Mouse (Mus musculus) limb, embryonic 14.5 days (tissue): ENCODE measurements around the gene Dmc1. TPM values are rescaled to one million over a fixed set of nuclear protein-coding genes. Genes with fewer than 3 reads are reported as not detected.

Experiments
- ATAC-seq: fragments of 200-750 bp; cut with Nextera tagmentation; 2 replicates; pipeline ENCODE4 v1.8.0; 2017; ENCODE audit warnings: low read depth, moderate number of reproducible peaks, moderate TSS enrichment; ENCODE audit not compliant: low FRiP score
- DNase-seq: peaks from one replicate; pipeline ENCODE4 v3.0.0-alpha.2; 2015; ENCODE audit warnings: low spot score
- H3K27ac ChIP-seq: fragments of 300-500 bp; sonication (generic); replicated peaks from 2 replicates; pipeline ENCODE4 v1.5.1; 2014; ENCODE audit warnings: low read depth, mild to moderate bottlenecking, low read length, moderate library complexity, mixed read lengths
- H3K27me3 ChIP-seq: fragments of 300-500 bp; sonication (generic); 2 replicates; pipeline ENCODE4 v1.6.1; 2014; ENCODE audit warnings: low read length, mixed read lengths; ENCODE audit not compliant: control insufficient read depth, insufficient read depth
- H3K36me3 ChIP-seq: fragments of 300-500 bp; sonication (generic); 2 replicates; pipeline ENCODE4 v1.6.1; 2014; ENCODE audit warnings: mild to moderate bottlenecking, low read length, moderate library complexity, mixed read lengths; ENCODE audit not compliant: control insufficient read depth, insufficient read depth
- H3K4me1 ChIP-seq: fragments of 300-500 bp; sonication (generic); 2 replicates; pipeline ENCODE4 v1.6.1; 2014; ENCODE audit warnings: antibody characterized with exemption, low read length, mixed read lengths; ENCODE audit not compliant: control insufficient read depth, insufficient read depth
- H3K4me2 ChIP-seq: fragments of 300-500 bp; sonication (generic); replicated peaks from 2 replicates; pipeline ENCODE4 v1.6.1; 2014; ENCODE audit warnings: low read depth, mild to moderate bottlenecking, low read length, moderate library complexity; ENCODE audit not compliant: severe bottlenecking
- H3K4me3 ChIP-seq: fragments of 300-500 bp; sonication (generic); replicated peaks from 2 replicates; pipeline ENCODE4 v1.5.1; 2014; ENCODE audit warnings: low read length
- H3K9ac ChIP-seq: fragments of 300-500 bp; sonication (generic); 2 replicates; pipeline ENCODE4 v1.6.1; 2014; ENCODE audit warnings: mild to moderate bottlenecking, low read depth, low read length, moderate library complexity; ENCODE audit not compliant: severe bottlenecking
- H3K9me3 ChIP-seq: fragments of 300-500 bp; sonication (generic); 2 replicates; pipeline ENCODE4 v1.6.1; 2016; ENCODE audit warnings: low read length; ENCODE audit not compliant: control insufficient read depth
- POLR2A ChIP-seq: fragments of 200-500 bp; IDR thresholded peaks from 2 replicates; pipeline ENCODE4 v1.8.0; 2012; ENCODE audit warnings: inconsistent platforms, mild to moderate bottlenecking, moderate library complexity, borderline replicate concordance; ENCODE audit not compliant: insufficient read depth, insufficient read length; ENCODE audit errors: extremely low read depth
- WGBS: fragments of 180-500 bp; shearing (Covaris S2); extraction: QIAGEN DNeasy Blood & Tissue Kit; methylation state at CpG from one replicate; pipeline ENCODE4 v1.1.7; 2014; 5-methylcytosine and 5-hydroxymethylcytosine counted together
- polyA plus RNA-seq, 2 experiments: library from polyadenylated mRNA; depleted of rRNA in 1 of 2; stranded (reverse) in 1 of 2; unstranded in 1 of 2; fragments of >200 nt; fragmentation: Nextera tagmentation in 1 of 2; extraction: Ambion mirVana in 1 of 2; gene quantifications; 2 replicates each; pipeline versions ENCODE4 v1.2.1 to v1.2.3; 2012 to 2014

Gene Dmc1
- polyA plus RNA-seq, 2 experiments, result 2.6 to 13.6 TPM

GRCm38 (mm10) chr15:79616729-79617128 lies 11.8 kb upstream of the Dmc1 start:
- ATAC-seq, result no peak
- Histone ChIP-seq H3K36me3 (peaks cover 21% of the 10 kb centered on the region), H3K9me3 (no peaks in the 10 kb centered on the region), H3K4me1 (no peaks in the 10 kb centered on the region), H3K27me3 (no peaks in the 10 kb centered on the region), H3K27ac (no peak overlapping the region), H3K4me2 (no peak overlapping the region), H3K4me3 (no peak overlapping the region), H3K9ac (no peak overlapping the region)
- WGBS, result 85% methylated on average over 5 of the region's 5 CpGs
- TF ChIP-seq POLR2A, result no peak
- no peak for DNase-seq

- no peak for TF ChIP-seq POLR2A
- no peaks in the 10 kb centered on the region for H3K4me1 ChIP-seq
- ATAC-seq (no peak), DNase-seq (no peak)
- no peak overlapping the region for H3K4me3 ChIP-seq
- H3K36me3 ChIP-seq, result peaks cover 23% of the 10 kb centered on the region
- no peaks in the 10 kb centered on the region for H3K27me3 ChIP-seq
- no peak overlapping the region for H3K9ac ChIP-seq
- no peaks in the 10 kb centered on the region for H3K9me3 ChIP-seq
- H3K27ac ChIP-seq, result no peak overlapping the region
- 66% methylated on average over 7 of the region's 7 CpGs for WGBS
- no peak overlapping the region for H3K4me2 ChIP-seq
These were observed 10.6 kb upstream of the Dmc1 start for GRCm38 (mm10) chr15:79615501-79615900.

GRCm38 (mm10) chr15:79609226-79609625 lies 4.3 kb upstream of the Dmc1 start:
- H3K4me3 ChIP-seq, result no peak overlapping the region
- ATAC-seq (no peak), DNase-seq (no peak)
- WGBS, result 96% methylated on average over 2 of the region's 2 CpGs
- 0 out of 2 replicates have a peak, but pooled peaks cover 5% of the 10 kb centered on the region for H3K27me3 ChIP-seq
- peaks cover 3% of the 10 kb centered on the region; the same call in 1 of the 2 replicates for H3K9me3 ChIP-seq
- H3K36me3 ChIP-seq, result peaks cover 7% of the 10 kb centered on the region
- H3K27ac ChIP-seq, result no peak overlapping the region
- no peak overlapping the region for H3K4me2 ChIP-seq
- H3K4me1 ChIP-seq, result peaks cover 4% of the 10 kb centered on the region; the same call in 1 of the 2 replicates
- TF ChIP-seq POLR2A, result no peak
- no peak overlapping the region for H3K9ac ChIP-seq

GRCm38 (mm10) chr15:79608214-79608613 lies 3.3 kb upstream of the Dmc1 start:
- WGBS, result 75% methylated on average over 7 of the region's 7 CpGs
- Histone ChIP-seq H3K27me3 (0 out of 2 replicates have a peak, but pooled peaks cover 5% of the 10 kb centered on the region), H3K27ac (no peak overlapping the region), H3K9me3 (peaks cover 3% of the 10 kb centered on the region; the same call in 1 of the 2 replicates), H3K9ac (no peak overlapping the region), H3K4me2 (no peak overlapping the region), H3K4me3 (no peak overlapping the region), H3K36me3 (peaks cover 7% of the 10 kb centered on the region; the same call in 1 of the 2 replicates), H3K4me1 (peaks cover 4% of the 10 kb centered on the region; the same call in 1 of the 2 replicates)
- DNase-seq, result no peak
- TF ChIP-seq POLR2A, result no peak
- no peak for ATAC-seq

- 0 out of 2 replicates have a peak, but pooled peaks cover 5% of the 10 kb centered on the region for H3K27me3 ChIP-seq
- H3K4me3 ChIP-seq, result no peak overlapping the region
- TF ChIP-seq POLR2A, result no peak
- H3K27ac ChIP-seq, result no peak overlapping the region
- 49% methylated on average over 2 of the region's 2 CpGs for WGBS
- DNase-seq (no peak), ATAC-seq (no peak)
- H3K36me3 ChIP-seq, result peaks cover 7% of the 10 kb centered on the region; the same call in 1 of the 2 replicates
- peaks cover 3% of the 10 kb centered on the region; the same call in 1 of the 2 replicates for H3K9me3 ChIP-seq
- no peak overlapping the region for H3K4me2 ChIP-seq
- H3K9ac ChIP-seq, result no peak overlapping the region
- H3K4me1 ChIP-seq, result peaks cover 4% of the 10 kb centered on the region; the same call in 1 of the 2 replicates
These were observed 2.8 kb upstream of the Dmc1 start for GRCm38 (mm10) chr15:79607757-79608156.

GRCm38 (mm10) chr15:79606161-79606560 lies 1.3 kb upstream of the Dmc1 start:
- ATAC-seq (no peak), DNase-seq (no peak)
- WGBS, result 88% methylated on average over 12 of the region's 12 CpGs
- Histone ChIP-seq H3K36me3 (0 out of 2 replicates have a peak, but pooled peaks cover 2% of the 10 kb centered on the region), H3K4me2 (no peak overlapping the region), H3K27ac (no peak overlapping the region), H3K9ac (no peak overlapping the region), H3K27me3 (0 out of 2 replicates have a peak, but pooled peaks cover 5% of the 10 kb centered on the region), H3K4me1 (peaks cover 4% of the 10 kb centered on the region; the same call in 1 of the 2 replicates), H3K9me3 (peaks cover 3% of the 10 kb centered on the region; the same call in 1 of the 2 replicates), H3K4me3 (no peak overlapping the region)
- no peak for TF ChIP-seq POLR2A
